Mouse (Mus musculus) thymus, adult 2 months (tissue): ENCODE data around the gene 3100002H09Rik.

Experiments
- CTCF ChIP-seq: fragments of 200-500 bp; IDR thresholded peaks from 2 replicates; pipeline ENCODE4 v1.5.1; 2012; ENCODE audit warnings: mild to moderate bottlenecking, control low read depth, low read length, moderate library complexity, borderline replicate concordance; ENCODE audit not compliant: control insufficient read depth, poor library complexity, insufficient read depth; ENCODE audit errors: extremely low read depth
- POLR2A ChIP-seq: fragments of 200-500 bp; IDR thresholded peaks from 2 replicates; pipeline ENCODE4 v1.6.1; 2012; ENCODE audit warnings: mild to moderate bottlenecking, low read length, control low read depth, moderate library complexity; ENCODE audit not compliant: control insufficient read depth, poor library complexity, insufficient read depth; ENCODE audit errors: extremely low read depth

GRCm38 (mm10) chr4:124575269-124575954 lies 35.2 kb downstream of the 3100002H09Rik start:
- no peak for TF ChIP-seq CTCF
- TF ChIP-seq POLR2A: no peak
